Mouse (Mus musculus): ENCODE measurements around the gene Mt1.

Gene Mt1

DNA sequence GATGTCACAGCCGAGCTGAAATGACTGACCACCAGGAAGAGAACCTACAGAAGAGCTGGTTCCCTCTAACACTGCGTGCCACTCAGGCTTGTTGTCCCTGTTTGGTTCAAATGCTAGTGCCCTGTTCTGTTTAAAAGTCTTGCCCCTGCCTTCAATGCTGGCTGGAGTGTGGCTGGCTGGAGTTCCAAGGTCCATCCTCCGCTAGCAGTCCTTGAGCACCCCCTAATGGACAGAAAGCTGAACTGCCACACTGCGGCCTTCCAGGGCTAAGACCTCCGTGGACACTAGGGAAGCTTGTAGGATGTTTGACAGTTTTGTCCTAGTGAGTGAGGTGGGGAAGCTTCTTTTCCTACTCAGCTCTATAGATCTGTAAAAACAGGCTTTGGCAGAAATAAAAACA, 26.9 kb downstream of the Mt1 start:
- peak; percentile 35 for DNase-seq (ENCODE audit: low spot score)

DNA sequence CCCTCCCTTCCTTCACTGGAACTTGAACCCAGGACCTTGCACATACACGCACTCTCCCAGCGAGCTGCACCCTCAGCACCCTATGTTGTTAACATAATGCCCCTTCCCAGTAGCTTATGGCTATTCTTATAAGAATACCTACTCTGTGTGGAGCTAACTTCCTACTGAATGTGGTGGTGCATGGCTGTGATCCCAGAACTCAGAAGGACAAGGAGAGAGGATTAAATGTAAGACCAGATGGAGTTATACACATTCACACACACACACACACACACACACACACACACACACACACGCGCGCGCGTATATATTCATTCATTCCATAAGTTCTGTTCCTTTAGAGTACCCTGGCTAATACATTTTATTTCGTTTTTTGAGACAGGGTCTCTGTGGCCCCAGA, 27.4 kb downstream of the Mt1 start:
- no peak for DNase-seq (ENCODE audit: low spot score)

DNA sequence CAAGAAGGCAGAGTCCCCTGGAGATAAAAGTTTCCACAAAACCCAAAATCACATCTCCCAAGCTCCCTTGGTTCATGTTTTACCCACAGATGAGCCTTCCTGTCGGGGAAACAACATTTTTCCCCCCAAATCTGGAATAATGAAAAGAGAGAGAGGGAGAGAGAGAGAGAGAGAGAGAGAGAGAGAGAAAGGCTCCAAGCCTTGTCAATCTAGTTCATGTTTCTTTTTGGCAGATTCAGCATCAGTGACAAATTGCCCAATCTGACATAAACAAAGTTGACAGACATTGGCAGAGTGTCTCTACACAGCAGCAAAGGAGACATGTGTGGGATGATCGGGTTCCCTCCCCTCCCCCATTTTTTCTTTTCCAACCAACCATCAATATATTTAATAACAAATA, 28.6 kb downstream of the Mt1 start:
- DNase-seq (ENCODE audit: low spot score) = no peak

DNA sequence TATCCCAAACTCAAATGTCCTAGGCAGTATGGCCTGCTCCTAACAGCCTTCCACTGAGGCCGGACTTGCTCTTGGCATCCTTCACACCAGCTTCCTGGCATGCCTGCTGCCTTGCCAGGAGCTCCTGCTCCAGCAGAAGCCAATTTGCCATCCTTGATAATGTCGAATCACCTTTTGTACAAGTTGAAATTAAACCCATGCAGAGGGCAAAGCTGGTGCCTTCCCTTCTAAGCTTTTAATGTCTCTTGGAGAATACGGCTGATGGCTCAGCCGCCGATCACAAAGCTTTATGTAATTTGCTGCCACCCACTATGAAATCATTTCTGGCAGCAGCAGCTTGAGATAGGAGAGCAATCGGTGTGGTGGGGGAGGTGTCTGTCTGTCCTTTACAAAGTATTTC, 30.8 kb downstream of the Mt1 start:
- no peak for DNase-seq (ENCODE audit: low spot score)

DNA sequence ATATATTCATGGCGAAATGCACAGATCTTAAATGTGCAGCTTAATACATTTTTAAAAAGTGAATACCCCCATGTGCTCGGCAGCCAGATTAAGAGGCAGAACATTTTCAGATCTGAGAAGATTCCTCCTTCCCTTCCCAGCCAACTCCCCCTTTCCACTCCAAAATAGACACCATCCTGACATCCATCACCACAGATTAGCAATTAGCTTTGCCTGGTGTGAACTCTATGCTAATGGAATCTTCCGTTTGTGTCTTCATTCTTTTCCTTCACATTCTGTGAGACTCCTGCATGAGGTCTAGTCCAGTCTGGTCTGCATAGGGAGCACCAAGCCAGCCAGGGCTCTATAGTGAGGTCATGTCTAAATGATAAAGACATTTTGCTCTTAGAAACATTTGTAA, 31.3 kb downstream of the Mt1 start:
- DNase-seq (ENCODE audit: low spot score) = no peak

DNA sequence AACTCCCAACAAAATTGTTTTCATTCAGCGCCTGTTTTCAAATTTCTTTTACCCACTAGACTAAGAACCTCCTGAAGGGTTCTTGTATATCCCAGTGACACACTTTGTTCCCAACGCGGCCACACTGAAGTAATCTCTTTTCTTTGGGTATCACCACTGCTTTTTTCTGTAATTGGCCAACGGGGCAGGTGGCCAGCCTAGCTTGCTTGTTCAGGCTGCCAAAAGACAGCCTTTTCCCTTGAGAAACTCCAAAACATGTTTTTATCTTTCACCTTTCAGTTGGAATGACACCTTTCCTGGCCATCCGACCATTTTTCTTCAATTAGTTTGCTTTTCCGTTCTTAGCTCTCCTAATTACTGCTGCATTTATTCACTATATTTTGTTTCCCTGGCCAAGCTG, 34.9 kb downstream of the Mt1 start:
- DNase-seq (ENCODE audit: low spot score) = no peak

DNA sequence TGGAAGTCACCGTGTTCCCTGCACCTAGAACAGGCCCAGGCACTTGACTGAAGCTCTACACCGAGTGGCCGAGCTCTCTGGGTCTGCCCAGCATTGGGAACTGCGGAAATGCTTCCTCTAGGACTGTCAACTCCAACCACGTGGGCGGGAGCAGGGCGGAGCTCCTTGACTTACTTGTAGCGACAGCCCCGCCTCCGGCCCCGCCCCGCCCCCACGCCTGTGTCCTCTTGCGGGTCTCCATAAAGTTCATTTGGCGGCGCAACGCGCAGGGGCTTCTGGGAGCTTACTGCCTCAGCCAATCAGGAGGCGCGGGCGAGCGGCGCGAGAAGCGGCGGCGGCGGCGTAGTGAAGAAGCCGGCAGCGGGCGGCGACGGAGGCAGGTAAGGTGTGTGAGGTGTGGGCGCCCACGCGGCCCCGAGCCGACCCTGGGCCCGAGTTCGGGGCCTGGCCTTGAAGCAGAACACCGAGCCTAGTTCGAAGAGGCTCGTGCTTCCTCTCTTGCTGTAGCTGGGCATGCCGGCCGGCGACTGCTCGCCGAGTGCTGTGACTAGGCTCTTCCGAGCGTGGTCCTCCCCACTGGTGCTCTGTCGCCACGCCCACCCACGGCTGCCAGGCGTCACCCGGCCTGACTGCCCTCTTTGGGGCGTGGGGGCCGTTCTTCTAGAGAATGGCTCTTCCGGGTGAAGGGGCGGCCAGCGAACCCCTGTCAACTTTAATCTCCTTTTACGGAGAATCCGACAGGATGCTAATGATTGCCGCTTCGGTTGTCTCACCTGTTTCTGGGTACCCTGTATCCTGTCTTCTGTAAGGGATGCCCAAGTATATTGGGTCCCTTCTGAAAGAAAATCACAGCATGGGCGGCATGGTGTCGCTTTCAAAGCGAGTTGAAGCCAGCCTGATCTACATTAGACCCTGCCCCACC, 35.6 kb downstream of the Mt1 start, which contains the start of gene Nup93:
Nup93 (plus strand) TSS at position 313 of the 922 bp plus-strand sequence.
- DNase-seq (ENCODE audit: low spot score) = peak; percentile 92

DNA sequence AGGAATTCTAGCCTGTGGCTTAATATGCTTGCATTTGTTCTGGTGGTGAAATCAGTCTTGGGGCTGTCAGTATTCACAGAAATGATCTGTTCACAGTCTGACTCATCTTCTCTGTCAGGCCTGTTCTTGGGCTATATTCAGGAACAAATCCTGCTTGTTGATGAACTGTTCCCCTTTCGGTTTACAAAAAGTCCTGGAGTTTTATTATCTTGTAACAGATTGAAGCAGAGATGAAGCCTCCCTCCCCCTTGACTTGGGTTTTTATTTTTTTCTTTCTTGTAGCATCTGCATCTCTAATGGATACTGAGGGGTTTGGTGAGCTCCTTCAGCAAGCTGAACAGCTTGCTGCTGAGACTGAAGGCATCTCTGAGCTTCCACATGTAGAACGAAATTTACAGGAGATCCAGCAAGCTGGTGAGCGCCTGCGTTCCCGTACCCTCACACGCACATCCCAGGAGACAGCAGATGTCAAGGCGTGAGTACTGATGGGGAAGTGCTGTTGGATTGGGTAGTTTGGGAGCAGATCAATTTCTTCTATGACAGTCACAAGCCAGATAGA, 48.6 kb downstream of the Mt1 start:
- no peak for DNase-seq (ENCODE audit: low spot score)

All from ovary, postnatal 10 days (tissue).